Mouse (Mus musculus) mature B cell (primary cell): Measurements from ENCODE around the gene Tox2.

ENCODE experiments used
- in situ Hi-C: fragments of 300-500 bp; cut with MboI; formaldehyde crosslinking; loops from 2 replicates; pipeline ENCODE4 v1.14.3; 2019

Gene Tox2

DNA sequence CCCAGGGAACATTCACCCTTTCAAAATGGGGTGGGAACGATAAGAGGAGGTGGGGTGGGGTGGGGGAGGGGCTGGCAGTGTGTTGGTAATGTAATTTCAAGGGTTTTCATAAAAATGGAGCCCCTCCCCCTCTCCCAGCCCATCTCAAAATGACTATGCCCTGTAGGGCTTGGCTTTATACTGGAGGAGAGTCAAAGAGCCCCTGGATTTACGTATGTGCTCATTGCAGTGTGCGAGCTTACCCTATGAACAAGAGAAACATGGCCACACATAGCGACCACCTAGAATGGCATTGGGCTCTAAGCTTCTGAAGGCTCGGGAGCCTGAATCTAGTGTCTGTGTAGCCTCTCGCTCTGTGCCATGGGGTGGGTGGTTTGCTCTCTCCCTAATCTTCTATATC lies 51.3 kb downstream of the Tox2 start:
- in situ Hi-C loops, result no loop called here

DNA sequence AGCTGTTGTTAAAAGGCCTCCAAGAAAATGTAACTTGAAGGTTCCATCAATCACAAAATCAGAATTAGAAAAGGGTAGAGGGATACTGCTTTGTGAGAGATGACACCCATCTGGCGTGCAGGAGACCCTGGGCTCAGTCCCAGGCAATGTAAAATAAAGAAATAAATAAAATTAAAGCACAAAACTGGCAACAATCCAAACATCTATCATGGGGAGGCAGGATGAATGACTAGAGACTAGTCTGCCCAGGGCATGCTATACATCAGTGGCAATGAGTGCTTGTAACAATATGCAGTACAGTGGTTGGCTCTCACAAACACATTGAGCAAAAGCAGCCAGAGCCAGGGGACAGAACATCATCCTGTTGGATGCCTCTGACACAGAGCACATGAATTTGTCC lies 53.8 kb downstream of the Tox2 start:
- in situ Hi-C loops, result no loop called here

DNA sequence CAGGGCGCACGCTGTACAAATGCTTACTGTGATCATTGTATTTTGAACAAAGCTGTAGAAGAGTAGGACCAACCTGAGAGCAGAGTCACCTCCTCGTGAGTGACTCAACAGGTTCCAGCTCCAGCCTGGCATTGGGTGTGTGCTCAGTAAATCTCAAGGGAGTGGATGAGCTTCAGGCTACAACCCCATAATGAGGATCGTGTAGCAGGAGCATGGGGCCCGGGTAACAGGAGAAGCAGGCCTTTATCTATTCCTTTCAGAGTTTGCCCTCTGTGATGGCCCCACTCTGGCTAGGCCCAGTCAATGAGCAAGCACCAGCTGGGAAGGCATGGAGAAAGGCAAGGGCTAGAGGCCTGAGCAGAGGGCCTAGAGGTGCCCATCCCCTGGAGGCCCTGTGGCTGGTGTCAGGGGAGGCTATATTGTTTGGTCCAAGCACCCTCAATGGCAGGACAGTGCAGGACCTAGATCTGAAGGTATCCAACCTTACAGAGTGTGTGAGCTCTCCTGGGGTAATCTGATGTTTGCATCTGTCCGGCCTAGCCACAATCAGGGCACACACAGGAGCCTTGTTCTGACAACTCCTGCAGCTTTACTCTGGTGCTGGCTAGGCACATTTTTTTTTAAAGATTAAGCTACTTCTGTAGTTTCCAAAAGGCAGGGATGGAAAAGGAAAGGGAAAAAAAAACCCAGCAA lies 58.6 kb downstream of the Tox2 start:
- in situ Hi-C loops, result no loop called here

DNA sequence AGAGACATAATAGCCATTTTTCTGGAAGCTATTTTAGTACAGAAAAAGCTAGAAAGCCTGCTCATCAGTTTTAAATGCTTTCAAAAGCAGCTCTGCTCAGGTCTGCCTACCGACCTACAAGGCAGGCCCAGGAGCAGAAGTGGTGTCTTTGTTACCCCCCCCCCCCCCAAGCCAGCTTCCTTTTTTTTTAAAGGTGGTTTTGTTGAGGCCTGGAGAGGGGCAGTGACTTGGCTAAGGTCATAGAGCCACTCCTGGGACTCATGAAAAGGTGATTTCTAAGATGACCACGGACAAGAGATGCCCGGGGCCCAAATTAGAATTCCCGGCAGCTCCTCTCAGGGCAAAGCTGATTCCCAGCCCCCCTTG lies 59.1 kb downstream of the Tox2 start:
- in situ Hi-C loops, result no loop called here

DNA sequence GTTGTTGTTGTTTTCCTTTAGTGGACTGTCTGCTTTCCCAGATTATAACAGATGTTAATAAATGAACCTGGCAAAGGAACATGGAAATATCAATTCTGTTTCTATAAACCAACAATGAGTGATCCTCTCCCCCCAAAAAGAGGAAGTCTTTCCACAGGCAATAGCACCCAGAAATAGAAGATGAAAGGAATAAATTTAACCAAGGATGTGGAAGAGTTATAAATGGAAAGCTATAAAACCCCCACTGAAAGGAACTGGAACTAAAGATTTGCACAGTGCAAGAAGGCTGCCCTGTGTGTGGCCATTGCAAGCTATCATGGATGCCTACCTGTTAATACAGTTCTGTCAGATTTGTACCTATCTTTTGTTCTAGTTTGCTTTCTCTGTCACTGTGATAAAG lies 64.2 kb downstream of the Tox2 start:
- in situ Hi-C loops, result no loop called here

DNA sequence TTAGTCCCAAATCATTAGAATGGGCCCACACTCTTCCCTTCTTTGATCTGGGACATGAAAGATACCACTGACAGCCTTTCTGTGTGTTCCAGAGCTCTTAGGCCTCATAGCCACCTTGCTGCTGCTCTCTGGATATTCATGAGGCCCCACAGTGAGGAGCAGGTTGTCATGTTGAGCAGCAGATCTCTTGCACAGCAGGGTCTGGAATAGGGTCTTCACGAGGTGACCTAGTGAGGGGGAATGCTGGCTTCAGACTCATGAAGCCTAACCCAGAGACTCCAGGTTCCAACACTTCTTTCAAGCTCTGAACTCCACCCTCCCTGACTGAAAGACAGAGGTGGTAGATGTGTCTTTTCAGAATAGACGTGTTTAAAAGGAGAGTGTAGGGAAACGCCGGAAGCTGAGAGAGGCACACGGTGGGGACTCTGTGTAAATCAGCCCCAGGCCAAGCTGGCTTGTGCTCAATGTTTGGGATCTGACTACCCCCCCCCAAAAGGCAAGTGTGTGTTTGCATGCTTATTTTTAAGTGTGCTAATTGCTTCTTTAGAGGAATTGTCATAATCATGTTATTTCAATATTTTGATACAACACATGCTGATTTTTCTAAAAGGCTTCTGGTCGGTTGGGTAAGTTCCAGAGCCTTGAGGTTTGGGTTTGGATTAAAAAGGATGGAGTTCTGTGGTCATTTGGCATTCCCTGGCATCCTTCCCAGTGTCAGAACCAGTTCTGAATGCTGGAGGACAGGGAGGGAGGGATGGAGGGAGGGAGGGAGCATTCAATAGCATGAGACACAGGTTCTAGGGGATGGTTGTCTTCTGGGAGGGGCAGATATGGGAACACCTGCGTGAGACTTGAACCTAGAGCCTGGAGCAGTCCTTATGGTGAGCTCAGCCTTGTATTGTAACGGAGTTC lies 68.9 kb downstream of the Tox2 start:
- in situ Hi-C loops, result no loop called here

DNA sequence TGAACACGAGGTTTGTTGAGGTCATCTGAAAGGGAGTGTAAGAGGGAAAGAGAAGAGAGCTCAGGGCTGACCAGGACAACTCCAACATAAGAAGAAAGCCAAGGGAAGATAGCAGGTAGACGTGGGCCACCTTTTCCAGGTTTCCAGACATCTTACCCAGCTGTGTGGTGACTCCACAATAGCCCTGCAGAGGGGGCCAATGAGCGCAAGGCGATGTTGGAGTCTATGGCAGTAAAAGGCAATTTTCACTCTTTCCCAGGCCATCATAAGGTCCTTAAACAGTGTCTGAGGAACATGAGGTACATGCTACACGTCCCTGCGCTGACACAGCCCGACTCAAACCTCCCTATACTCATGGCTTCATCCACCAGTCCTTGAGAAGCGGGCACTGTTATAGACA lies 70.9 kb downstream of the Tox2 start:
- in situ Hi-C loops, result no loop called here

DNA sequence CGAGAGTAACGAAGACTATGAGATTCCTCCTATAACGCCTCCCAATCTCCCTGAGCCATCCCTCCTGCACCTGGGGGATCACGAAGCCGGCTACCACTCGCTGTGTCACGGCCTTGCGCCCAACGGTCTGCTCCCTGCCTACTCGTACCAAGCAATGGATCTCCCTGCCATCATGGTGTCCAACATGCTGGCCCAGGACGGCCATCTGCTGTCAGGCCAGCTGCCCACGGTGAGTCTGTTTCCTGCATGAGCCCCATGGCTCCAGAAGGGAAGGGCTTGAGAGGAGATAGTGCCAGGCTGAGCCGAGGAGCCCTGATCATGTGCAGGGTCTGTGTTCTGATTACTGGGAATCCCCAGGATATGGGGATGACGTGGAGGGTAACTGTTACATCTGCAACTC lies 73.1 kb downstream of the Tox2 start:
- in situ Hi-C loops, result no loop called here

DNA sequence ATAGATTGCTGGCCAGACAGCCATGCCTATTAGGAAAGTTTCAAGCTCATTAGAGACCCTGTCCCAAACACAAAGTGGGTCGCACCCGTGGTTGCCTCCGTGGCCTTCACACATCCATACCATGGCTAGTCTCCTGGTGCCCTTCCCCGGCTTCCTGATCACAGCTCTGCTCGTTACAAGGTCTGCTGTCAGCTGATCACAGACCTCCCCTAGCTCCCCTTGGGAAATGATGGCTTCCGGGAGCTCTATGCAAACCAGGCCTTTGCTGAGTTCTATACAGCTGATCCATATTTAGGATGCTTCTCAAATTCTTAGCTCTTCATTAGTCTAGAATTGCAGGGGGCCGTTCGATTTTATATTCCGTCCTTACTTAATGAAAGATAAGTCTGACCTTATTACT lies 75.1 kb downstream of the Tox2 start:
- in situ Hi-C loops, result no loop called here

DNA sequence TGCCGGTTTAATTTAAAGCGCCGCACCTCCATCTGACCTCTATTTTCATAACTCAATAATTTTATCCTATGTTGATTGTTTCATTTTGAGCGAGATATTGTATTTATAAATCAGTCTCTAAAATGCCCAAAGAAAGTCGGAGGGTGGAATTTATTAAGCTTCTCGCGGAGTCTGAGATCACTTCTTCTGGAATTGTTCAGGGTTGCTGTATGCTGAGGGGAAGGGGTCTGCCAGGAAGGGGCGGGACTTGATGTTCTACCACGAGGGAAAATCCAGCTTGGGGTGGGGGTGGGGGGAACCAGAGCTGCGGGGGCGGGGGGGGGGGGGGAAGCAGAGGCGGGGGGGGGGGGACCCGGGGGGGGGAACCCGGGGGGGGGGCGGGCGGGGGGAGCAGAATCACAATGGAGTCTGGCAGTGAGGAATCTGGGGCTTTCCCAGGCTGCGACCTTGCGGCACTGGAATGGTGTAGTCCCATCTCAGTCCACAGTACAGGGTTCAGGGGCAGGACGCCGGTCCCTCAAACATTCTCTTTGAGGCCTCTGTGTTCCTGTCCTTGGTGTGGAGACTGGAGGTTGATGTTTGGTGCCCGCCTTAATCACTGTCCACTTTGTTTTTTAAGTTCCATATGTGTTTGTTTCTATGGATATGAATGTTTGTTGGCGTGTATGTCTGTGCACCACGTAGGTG lies 77.9 kb downstream of the Tox2 start:
- in situ Hi-C loops, result no loop called here

DNA sequence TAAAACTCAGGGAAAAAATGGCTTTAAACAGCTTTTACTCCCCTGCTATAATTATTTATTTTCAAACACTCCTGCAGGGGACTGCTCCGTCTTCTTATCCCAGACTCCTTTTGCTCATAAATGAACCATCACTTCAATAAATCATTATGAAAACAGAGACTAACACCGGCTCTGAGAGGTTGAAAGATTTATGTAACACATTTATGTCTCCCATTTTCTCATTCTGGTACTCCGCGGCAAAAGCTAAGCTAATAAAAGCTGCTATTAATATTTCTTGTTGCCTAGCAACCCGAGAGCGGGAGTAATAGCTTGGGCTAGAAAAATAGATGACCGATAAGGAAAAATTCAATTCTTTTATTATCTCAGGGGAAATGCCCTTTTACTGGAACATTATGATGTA lies 81.9 kb downstream of the Tox2 start:
- in situ Hi-C loops, result no loop called here

DNA sequence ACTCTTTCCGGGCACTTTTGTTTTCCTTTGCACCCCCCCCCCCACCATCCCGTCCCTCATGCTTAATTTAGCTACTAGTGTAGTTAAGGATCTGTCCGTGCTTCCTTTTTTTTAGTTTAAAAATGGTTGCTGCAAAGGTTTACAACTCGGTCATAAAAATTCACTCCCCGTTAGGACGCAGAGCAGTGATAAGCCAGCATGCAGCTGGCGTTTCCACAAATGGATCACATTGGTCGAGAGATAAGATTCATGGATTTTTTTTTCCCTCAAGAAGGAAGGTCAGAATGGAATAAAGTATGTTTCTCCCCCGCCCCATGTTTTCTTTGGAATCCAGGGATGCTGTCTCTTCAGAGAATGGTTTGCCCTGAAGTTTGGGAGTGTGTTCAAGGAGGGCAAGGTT lies 82.4 kb downstream of the Tox2 start:
- in situ Hi-C loops, result no loop called here

DNA sequence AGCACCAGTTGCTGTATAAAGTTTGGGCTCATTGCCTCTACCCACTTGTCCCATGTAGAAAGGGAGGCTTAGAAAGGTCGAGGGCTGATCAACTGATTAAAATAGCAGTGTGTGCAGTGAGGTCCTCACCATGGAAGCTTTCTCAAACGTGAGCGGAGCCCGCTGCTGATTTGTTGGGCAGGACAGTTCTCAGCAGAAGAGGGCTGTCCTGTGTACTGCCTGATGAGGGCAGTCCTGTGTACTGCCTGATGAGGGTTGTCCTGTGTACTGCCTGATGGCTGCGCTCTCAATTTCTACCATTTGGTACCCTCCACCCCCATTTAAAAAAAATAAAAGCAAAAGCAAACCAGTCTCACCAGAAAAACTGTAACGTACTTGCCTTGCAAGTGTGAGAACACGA lies 82.8 kb downstream of the Tox2 start:
- in situ Hi-C loops, result no loop called here

DNA sequence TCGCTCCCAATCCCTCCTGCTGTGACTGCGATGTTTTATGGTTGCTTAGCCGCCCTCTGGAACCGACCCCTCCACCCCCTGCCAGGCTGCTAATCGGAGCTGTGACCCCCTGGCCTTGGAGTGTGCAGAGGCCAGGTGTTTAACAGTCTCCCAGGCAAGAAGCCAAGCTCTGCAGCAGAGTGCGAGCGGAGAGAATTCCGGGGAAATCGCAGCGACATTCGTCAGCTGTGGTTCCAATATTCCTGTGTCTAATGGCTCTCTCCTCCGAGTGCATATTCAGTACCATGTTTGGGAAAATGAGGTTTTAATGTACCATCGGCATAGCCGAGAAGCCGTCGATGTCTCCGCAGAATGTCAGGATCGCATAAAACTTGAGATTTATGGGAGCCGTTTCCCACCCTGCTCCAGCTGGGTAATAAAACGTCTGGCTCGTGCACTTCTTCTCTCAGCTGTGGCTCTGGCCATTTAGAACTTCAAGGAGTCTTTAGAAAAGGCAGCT lies 86.0 kb downstream of the Tox2 start:
- in situ Hi-C loops, result no loop called here

DNA sequence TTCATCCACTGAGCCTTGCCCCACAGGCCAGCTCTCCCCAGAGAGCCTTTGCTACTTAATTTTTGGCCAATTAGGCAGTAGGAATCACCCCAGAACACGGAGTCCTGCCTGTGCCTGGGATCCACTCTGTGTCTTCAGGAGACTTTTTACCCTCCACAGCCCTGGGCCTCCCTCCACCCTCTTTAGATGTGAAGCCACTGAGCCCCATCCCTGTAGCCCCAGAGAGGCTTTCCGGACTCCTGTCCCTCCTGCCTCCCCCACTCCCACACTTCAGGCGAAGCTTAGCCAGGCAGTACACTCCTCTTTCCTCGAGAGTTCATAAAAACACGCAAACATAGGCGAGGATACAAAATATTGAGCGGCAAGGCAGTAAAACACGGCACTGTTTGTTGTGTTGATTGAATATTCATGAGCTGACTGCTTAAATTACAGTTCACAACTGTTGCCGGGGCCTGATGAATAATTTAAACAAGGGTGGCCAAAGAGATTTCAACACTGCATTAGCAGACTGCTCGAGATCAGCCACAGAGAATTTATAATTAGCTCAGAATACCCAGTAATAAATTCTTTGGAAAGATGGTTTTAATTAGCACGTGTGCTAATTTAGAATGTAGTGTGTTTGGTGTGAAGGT lies 94.2 kb downstream of the Tox2 start:
- in situ Hi-C loops, result no loop called here

DNA sequence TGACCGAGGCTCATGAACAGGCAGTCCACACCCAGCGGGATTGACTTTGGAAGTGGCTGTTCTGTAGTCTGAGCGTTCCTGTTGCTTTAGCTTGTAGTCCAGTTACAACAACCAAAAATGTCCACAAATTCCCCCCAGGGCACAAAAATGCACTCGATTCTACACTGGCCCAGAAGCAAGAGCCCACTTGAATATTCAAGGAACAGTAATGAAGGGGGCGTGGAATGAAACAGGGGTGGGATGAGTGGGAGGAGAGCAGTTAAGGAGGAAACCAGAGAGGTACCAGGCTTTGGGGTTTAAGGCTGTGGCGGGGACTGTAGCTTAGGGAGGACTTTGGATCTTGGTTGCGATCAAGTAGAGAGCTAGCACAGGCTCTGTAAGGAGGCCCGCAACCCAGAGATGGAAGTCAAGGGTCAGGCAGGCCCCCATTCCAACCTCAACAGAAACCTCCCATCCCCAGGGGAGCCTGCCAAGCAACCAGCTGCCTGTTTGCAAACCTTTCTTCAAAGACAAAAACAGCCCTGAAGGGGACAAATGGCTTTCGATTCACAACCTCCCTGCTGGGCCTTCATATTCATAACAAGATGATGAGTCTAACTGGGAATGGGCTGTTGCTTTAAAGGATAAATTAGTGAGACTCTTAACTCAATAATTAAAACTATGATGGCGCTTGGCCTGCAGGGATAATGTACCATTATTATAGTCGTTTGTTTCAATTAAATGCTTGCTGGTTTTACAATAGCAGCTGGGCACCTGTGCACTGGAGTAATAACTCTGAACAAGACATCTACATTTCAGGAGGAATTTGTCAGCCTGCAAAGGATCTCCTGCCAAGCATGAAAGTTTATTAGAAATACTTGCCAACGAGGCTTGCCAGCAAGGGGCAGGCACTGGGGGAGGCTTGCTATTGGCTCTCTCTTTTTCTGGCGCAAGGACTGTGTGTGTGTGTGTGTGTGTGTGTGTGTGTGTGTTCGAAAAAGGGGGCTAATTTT lies 97.4 kb downstream of the Tox2 start:
- in situ Hi-C loops, result no loop called here

DNA sequence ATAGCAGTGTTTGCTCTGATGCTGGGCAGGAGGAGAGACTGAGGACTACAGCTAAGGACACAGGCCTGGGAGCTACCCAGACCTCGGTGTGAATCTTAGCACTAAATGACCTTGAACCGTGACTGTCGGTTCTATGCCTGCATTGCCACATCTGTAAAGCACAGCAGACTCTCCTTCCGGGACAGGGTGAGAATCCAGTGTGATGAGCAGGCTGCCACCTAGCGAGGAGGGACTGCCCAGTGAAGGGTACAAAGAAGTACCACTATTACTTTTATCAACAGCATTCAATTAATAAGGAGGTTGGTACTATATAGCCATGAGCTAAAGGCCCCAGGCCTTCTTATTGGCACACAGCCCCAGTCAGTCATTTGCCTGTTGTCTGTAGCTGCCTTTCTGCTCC lies 98.7 kb downstream of the Tox2 start:
- in situ Hi-C loops, result no loop called here

DNA sequence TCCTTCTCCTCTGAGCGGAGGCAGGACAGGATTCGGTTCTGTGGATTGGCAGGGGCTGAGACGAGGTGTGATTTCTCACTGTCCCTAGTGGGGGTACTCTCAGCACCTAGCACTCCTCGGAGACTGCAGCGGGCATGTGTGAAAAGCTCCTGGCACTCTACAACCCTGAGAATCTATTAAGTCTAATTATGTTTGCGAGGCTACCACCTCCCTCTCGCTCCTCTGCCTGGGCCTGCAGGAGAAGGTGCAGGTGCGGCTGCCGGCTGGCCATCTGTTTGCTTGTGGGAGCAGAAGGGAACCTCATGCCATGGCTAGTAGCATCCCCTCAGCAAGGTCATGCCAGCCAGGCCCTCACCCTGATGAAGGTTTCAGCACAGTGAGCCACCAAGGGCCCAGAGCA lies 100.1 kb downstream of the Tox2 start:
- in situ Hi-C loops, result no loop called here

DNA sequence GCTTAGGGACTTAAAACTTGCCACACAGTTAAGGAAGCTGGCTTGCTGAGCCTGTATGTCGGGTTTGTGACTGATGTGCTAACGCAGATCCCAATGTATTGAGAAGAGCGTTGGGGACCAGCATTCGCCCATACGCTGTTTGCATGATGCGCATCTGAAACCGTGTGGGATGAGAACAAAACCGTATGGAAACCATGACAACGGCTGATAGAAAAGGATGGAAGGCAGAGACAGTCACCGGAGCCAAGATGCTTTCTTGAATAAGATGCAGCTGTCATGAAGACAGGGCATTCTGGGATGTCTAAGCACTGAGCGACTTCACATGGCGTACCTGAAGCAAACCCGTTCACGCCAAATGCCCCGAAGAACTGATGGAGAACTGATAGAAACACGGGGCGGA lies 106.5 kb downstream of the Tox2 start:
- in situ Hi-C loops, result no loop called here

DNA sequence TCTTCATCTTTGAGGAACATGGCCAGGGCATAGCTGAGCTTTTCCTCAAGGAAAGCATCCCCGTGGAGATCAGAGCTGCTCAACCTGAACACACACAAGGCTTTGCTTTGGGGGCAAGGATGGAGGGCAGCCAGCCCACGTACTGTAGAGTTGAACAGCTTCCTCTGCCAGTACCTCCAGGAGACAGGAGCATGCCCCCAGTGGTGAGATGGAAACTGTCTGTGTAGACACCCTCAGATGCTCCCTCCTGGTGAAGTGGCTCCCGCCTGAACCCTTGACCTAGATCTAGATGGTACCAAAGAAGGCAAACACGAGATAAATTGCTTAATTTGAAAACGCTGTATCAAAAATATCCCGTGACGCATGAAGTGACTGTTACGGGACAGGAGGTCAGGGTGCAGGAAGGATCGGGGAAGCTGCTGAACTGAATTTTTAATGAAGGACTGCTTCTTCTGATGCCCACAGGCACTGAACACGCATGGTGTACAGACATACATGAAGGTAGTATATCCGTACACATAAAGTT lies 107.3 kb downstream of the Tox2 start:
- in situ Hi-C loops, result no loop called here

DNA sequence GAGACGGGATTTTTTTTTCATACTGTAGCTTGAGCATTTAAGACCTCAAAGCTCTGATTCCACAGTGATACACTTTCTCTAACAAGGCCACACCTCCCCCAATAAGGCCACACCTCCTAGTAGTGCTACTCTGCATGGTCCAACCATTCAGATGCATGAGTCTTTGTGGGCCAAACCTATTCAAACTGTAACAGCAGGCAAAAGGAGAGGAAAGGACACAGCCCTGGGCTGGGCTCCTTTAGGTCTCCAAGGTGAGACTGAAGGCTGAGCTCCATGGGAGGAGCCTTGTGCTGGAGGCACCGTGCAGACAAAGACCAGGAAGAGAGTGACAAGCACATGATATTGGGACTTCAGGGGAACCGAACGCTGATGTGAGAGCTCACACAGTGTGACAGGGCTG lies 114.4 kb downstream of the Tox2 start:
- in situ Hi-C loops, result no loop called here
